Mouse (Mus musculus): Measurements from ENCODE around the gene Heatr4.
"Not testable (repeated sequence)": the region's sequence is repeated elsewhere in the genome, so short reads cannot be mapped to it uniquely, and the experiment has no call there.

Heatr4 gene

DNA sequence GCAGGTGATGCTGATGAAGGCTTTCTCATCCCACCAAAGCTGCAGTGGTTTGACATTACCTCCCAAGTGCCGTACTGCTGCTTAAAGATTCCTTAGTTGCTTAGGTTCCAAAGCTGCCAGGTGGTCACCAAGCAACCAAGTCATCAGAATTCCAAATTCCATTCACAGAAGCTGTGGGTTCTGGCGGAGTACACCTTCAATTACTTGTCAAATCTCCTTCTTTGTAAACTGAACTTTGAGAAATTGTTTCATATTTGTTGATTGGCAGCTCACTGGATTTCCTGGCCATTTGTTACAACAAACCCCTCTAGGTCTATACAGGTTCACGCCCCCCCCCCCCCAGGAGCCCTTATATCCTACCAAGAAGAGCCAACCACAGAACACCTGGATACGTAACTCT, at the start of gene Heatr4:
Gene Heatr4 (minus strand): TSS at position 101 of the 400 bp plus-strand sequence.
- no peak for DNase-seq

DNA sequence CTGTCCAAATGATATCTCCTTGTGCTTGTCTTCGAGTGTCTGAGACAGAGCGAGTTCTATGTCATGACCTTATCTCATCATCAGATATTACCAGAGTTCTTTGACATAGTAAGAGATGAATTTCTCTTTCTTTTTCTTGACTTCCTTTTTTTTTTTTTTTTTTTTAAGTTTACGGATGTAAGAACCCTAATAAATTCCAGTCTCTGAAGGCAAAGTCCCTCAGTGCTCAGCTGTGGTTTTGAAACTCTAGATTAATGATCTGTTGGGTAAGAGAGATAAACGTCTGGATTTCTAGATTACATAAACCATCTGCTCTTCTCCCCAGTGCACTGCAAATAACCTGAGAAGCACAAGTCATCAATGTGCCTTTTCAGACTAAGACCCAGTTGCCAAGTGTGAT, 49.5 kb upstream of the Heatr4 start:
- no peak for DNase-seq

DNA sequence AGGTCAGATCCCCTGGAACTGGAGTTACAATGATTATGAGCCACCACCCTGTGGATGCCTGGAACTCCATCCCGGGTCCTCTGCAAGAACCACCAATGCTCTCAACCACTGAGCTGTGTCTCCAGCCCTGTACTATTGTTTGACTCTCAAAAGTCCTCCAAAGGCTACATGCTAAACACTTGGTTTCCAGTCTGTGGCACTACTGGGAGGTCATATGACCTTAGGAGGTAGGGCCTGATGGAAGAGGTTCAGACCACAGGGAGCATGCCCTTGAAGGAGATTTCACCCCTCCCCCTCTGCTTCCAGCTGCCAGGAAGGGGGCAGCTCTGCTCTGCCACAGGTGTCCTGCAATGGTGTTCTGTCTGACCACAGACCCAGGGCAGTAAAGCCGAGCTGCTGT, 48.6 kb upstream of the Heatr4 start:
- not testable (repeated sequence) for DNase-seq

DNA sequence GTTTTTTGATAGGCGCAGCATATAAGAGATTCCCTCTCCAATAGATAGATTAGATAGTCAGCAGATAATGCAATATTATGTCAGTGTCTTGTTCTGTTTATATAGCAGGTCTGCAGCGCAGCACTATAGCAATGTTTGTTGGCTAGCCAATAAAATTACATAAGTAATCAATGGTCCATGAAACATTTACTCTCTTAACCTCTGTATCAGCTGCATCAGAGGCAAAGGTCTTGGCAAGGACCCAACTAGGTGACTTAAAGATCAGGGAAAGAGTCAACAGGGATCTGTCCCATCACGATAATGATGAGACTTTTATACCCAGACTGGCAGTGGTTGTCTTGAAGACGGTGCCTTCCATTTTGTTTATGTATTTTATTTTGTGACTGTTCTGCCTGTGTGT, 48.2 kb upstream of the Heatr4 start:
- no peak for DNase-seq

DNA sequence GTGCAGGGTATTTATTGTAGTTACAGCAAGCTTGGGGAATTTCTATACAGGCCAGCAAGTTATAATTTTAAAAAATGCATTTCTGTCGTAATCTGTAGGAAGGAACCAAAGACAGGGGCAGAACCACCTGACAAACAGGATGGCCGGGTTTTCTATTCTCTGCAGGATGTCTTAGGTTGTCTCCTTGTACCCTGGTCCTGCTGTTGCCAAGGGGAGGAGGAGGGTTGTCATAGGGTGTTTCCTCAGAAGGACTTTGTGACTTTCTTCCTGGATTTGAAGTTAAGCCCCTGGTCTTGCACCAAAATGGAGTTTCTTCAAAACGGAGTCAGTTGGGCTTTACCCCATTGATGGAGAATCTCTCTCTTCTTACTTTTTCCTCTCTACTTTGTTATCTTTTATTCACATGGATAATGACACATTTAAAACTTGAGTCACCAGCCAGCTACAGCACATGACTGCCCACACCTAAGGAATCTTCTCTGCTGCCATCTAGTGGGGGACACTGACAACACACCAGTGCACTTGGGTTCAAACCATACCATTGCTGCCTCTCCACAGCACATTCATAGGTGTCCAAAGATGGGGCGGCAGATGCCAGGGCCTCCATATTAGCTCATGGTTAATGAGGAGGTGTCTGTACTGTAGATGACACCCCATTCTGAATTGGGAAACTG, 46.1 kb upstream of the Heatr4 start:
- peak; percentile 86 for DNase-seq

DNA sequence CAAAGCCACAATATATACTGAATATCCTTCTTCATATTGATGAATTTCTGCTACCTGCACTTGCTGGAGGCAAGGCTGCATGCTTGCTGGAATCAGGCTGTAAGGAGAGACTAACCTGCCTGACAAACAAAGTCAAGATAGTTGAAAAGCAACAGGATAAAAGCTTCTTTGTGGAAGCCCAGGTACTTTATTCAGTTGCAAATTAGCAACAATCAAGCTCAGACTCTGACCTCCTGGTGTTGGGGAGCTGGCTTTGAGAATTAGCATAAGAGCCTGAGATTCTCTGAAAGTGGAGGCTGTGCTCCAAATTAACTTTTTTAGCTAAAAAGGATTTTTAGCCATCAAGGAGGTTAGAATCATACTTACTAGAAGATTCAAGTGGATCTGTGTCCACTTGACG, 44.4 kb upstream of the Heatr4 start:
- DNase-seq: not testable (repeated sequence)

DNA sequence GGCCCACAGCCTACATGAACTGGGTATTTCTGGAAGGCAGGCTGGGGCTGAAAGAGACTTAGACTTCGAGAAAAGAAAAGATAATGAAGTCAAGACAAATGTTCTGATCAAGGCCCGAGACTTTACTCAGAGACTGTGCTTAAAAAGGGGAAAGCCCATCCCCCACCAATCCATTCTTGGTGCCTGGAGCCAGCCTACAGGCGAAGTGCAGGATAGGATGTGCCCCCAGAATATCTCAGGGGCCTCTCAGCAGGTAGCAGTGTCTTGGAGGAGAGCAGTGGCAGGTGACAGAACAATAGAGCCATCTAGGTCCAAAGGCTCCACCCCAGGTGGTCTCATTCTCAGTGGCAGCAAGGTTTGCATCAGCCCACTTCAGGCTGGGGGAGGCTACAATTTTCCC, 43.7 kb upstream of the Heatr4 start:
- not testable (repeated sequence) for DNase-seq

DNA sequence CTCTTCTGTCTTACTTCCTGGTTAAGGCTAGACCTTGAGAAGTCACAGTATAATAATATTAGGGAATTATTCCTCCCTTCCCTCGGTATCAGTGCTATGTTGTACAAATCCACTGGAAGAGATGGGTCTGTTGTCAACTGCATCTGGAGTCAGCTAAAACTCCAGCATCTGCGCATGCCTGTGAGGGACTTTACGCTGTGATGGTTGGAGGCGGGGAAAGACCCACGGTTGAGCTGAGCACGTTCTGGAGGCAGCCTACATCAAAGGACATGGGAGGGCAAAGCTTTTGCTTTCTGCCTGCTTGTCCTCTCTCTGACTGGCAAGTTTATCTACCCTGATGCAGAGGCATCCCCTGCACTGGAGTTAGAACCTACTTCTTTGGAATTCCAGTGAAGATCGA, 41.2 kb upstream of the Heatr4 start:
- no peak for DNase-seq

DNA sequence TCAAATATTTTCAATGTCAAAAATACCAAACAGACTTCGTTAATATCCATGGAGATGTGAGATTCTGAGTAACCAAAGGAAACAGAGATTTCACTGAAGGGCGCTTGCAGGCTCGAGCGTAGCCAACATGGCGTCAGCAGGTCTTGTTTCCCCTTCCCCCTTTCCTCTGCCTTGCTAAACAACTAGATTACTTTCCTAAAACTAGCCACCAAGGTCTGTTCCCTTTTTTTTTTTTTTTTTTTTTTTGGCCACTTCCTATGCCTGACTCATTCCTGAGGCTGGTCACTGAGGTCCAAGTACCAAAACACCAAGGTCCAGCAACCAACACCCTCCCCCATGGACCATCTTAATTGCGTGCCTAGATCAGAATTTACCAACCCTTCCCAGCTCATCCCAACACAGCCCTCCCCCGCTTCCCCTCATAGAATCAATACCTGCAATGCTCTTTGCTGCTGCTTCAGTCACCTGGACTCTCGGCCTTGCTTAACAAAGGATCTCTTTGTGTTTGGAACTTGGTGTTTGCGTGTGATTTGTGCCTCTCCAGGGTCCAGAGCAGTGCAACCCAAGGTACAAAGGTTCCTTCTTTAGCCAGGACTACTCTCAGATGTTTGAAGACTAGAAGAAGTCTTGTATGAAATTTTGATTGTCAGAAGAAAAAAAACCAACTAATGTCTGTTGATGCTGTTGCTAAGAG, 38.5 kb upstream of the Heatr4 start:
- DNase-seq: no peak

DNA sequence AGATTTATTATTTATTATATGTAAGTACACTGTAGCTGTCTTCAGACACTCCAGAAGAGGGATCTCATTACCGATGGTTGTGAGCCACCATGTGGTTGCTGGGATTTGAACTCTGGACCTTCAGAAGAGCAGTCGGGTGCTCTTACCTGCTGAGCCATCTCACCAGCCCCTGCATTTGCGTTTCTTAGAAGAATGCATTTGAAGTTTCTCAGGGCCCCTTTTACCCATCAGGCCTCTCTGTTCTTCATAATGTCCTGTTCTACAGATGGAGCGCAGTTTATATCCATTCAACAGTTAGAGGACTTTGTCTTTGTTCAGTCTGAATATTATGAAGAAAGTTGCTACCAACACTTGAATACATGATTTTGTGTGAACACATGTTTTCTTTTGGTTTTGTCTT, 37.6 kb upstream of the Heatr4 start:
- not testable (repeated sequence) for DNase-seq

DNA sequence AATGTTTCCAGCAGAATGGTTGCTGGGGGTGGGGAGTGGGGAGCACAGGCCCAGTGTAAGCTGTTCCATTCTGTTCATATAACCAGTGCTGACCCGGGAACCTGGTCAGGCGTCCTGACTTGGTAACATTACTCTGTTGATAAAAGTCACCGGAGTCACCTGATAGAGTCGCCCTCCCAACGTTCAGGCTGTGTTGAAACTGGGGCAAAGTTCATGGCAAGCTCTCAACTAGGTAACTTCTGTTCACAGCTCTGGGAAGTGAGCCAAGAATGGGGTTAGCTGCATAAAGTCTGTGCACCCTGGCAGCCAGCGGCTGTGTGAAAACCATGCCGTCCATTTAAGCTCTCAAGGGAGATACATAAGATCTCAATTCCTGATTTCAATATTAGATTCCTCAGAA, 35.9 kb upstream of the Heatr4 start:
- DNase-seq: not testable (repeated sequence)

DNA sequence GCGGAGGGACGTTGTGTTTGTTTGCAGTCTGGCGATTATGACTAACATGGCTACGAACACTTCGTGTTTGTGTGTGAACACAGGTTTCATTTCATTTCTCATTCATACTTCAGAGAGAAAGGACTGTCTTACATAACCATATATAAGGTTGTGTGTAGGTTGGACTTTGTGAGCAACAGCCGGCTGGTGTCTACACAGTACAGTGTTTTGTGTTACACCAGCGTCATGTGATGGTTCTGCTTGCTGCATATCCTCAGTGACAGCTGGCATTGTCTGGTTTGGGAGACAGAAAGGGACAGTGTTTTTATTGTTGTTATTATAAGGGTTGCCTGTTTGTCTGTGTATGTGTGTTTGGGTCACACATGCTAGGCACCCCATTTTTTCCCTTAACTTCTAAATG, 29.0 kb upstream of the Heatr4 start:
- DNase-seq: no peak

DNA sequence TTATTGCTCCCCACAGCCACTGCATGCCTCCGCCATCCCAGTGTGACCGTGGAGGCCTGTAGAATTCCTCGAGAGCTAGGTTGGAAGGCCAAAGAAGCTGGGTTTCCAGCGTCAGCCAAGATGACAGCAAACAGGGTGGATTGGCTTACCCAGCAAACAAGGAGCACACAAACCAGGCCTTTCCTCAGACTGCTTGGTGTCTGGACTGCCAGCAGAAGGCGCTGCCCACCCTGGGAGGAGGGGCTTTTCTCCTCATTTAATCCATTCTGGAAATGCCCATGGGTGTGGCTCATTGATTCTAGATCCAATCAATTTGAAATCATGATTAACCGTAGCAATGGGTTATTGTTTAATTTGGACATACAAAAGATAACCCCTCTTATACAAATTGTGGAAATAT, 28.5 kb upstream of the Heatr4 start:
- no peak for DNase-seq

DNA sequence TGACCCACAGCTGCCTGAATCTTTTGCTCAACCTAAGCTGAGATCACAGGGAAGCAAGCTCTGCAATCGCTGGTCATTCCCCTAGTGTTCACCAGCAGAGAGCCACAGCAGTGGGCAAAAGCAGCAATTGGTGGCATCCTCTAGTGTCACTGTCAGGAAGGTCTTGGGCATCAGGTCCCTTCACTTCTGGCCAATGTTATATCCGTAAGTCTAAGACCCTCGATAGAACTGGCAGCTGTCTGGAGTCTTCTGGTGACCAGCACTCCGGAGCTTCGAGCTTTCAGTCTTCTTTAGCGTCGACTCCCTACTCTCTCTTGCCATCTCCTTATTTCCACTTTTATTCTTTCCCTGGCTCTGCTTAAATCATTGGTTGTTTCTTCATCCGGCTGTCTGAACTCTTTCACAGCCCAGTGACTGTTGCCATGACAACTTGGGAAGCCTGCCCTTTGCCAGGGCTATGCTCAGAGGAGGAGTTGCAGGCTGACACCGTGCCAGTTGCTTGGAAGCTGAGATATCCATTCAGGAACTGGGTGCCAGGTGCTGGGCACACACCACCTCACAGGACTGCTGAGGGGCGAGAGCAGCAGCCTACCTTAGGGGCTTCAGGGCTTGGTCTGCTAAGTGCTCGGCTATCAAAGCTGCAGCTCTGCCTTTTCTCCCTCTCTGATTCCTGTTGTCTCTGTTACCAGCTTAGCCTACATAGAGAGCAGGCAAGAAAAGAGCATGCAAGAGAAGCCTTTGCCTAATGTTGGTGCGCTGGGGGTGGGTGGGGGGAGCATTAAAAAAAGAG, 26.8 kb upstream of the Heatr4 start:
- peak; percentile 79 for DNase-seq

DNA sequence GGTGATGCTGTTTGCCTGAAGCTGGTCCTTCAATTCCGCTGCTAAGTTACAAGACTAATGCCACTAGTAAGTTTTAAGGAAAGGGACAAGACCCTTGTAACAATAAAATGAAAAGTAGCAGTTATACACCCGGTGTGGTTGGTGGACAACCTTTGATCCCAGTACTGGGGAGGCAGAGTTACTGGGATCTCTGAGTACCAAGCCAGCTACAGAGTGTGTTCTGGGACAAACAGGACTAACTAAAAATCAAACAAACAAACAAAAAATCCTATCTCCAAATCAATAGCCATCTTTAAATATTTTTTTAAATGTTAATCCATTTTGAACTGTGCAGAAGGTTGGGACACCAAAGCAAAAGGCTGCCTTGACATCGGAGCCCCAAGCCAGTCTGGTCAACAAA, 25.5 kb upstream of the Heatr4 start:
- no peak for DNase-seq

DNA sequence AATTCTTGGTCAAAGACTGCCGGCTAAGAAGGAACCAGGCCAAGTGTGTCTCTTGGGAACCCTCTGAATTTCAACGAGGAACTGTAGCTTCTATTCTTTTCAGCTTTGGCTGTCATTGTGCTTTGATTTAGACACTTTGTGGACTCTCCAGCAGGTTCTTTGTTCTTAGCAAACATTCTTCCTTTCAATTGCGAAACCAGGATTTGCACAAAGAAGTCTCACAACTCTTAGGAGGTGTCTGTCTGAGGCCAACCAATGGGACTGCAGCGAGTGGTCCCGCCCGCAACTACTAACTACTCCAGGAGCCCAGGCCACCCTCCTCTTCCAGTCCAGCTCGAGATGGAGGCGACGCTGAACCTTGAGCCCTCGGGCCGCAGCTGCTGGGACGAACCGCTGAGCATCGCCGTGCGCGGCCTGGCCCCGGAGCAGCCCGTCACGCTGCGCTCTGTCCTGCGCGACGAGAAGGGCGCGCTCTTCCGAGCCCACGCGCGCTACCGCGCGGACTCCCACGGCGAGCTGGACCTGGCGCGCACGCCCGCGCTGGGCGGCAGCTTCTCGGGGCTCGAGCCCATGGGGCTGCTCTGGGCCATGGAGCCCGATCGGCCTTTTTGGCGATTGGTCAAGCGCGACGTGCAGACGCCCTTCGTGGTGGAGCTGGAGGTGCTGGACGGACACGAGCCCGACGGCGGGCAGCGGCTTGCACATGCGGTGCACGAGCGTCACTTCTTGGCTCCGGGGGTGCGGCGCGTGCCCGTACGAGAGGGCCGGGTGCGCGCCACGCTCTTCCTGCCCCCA, 24.7 kb upstream of the Heatr4 start, which contains the start of gene Acot1:
Gene Acot1 (plus strand): TSS at position 320 of the 795 bp plus-strand sequence.
- peak; percentile 85 for DNase-seq

DNA sequence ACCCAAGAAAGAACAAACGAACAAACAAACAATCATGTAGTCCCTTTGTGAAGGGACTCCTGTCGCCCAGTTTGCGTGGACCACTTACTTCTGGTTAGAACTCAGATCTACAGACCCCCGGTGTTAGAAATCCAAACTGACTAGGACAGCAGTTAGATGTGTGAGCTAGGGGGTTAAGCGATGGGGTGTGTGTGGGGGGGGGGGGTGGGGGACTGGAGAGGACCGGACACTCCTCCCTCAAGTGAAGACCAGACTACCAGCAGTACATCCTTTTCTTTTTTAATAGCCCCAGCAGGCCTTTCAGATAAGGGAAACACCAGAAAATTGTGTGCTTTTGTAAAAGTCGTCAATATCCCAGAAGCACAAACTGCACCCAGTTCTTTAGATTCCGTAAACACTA, 24.1 kb upstream of the Heatr4 start:
- no peak for DNase-seq

DNA sequence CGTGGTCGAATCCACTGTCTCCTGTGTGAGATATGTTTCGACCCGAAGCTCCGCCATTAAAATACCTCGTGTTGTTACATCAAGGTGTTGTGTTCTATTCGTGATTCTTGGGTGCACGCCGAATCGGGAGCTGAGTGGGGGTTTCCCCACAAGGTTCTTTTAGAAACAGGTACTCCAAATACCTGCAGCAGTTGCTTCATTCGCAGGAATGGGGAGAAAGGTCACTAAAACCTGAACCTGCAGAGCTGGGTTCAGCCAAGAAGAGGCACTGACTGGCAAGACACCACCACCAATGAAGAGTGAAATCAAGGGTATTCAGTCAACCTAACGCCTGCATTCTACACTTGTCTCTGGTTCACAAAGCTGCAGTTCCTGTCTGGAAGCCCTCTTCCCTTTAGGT, 23.6 kb upstream of the Heatr4 start:
- DNase-seq: no peak

DNA sequence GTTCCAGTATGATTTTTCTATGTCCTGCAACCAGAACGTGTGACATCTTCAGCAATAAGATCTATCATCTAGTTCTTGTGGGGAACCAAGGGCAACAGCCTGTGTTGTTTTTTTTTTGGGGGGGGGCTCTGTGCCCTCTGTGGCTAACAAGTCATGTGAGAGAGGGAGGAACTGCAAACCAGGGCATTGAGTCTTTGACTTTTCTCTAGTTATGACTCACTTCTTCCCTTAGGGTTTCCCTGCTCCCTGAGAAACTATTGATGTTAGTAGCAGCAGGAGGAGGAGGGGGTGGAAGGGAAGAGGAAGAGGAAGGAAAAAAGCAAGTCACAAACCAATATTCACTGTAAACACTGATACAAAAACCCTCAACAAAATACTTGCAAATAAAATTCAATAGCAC, 19.2 kb upstream of the Heatr4 start:
- no peak for DNase-seq

DNA sequence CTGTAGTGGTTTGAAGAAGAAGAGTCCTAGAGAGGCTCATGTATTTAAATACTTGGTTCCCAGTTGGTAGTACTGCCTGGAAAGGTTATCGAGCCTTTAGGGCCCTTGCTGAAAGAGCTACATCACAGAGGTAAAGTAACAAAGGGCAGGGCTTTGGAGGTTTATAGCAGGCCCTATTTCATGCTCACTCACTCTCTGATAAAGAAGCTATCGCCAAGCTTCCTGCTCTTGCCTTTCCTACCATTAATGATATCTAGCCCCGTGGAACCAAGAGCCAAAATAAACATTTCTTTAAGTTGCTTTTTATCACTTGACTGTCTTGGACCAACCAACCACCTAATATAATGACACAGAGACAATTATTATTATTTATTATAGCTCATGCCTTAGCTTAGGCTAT, 15.8 kb upstream of the Heatr4 start:
- DNase-seq: no peak

DNA sequence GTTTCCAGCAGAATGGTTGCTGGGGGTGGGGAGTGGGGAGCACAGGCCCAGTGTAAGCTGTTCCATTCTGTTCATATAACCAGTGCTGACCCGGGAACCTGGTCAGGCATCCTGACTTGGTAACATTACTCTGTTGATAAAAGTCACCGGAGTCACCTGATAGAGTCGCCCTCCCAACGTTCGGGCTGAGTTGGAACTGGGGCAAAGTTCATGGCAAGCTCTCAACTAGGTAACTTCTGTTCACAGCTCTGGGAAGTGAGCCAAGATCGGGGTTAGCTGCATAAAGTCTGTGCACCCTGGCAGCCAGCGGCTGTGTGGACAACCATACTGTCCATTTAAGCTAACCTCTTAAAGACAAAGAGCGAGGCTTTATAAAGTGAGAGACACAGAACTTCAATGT, 14.6 kb upstream of the Heatr4 start:
- DNase-seq: not testable (repeated sequence)

DNA sequence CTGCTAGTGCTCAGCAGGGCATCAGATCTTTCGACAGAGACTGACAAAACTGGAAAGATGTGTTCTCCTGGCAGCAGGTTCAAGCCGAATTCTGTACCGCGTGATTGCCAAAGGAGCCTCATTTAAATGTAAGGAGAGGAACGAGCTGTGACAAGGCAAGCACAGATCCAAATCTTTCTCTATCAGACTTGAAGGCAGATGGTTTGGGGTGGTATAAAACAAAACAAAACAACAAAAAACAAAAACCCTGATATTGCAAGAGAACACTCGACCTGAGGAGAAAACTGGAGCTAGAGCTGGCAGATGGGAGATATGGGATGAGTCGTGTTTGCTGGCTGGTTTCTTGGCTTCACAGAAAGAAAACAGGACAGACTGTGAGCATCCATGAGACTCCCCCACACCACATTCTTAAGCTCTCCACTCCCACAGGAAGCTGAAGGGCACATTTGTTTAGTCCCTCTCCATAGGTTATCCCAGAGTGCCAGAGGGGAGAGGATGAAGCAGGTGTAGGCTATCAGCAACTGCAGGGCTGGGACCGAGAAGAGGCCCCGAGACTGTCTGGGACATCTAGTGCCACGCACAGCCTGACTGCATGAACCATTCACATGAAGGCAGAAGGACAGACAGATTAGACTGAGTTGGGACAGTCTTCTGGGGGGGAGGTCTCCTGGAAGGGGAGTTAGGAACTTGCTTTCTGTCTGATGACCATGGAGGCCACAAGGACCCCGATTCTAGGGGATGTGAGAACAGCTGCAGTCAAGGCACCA, 13.9 kb upstream of the Heatr4 start:
- DNase-seq: no peak
